Mouse (Mus musculus): ENCODE results near the gene Ctr9. TPM values are rescaled to one million over a fixed set of nuclear protein-coding genes. Genes with fewer than 3 reads are reported as not detected.

The Ctr9 gene
- total RNA-seq, 2 experiments from 2014 or later: 27.2 to 30.3 TPM

- no peak for DNase-seq (ENCODE audit: low spot score in 2 of 2)
Observed at GRCm38 (mm10) chr7:111085153-111085552, 56.4 kb downstream of the Ctr9 start.

DNA sequence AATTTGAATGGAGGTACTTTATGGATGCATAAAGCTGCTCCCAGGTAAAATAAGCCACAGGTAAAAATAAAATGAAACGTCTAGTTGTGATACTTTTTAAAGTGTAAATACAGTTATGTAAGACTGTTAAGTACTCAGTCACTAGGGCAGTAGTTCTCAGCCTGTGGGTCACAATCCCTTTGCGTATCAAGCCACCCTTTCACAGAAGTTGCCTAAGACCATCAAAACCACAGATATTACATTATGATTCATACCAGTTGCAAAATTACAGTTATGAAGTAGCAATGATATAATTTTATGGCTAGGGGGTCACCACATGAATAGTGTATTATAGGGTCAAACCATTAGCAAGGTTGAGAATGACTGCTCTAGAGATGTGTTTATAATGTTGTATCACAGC, 66.4 kb downstream of the Ctr9 start:
- no peak for DNase-seq (ENCODE audit: low spot score in 2 of 2)

DNA sequence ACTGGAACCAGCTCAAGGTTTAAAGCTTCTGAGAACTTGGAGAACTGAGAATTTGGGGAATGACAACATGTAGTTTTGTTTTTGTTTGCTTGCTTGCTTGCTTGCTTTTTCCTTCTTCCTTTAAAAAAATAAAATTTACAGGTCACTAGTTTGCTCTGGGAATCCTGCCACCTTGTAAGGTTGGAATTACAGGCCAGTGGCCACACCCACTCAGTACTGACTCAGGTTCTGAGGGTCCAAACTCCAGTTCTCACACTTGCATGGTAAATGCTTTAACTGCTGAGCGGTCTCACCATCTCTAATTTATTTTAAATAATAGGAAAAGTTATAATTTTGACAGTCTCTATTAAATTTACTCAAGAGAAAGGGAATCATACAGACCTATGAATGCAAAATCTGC, 69.4 kb downstream of the Ctr9 start:
- DNase-seq (ENCODE audit: low spot score in 2 of 2): no peak

Other genes starting within 250 kb of the Ctr9 start
- gene Rnf141, start 184.5 kb upstream of the Ctr9 start, total RNA-seq (2021): 10 to 100 TPM; 22.0 to 22.6 TPM
- 10 to 100 TPM; 28.5 to 32.2 TPM for gene Lyve1, start 165.7 kb upstream of the Ctr9 start, total RNA-seq (2021)
- 1 to 10 TPM; 9.0 to 9.2 TPM for gene Mrvi1, start 46.5 kb upstream of the Ctr9 start, total RNA-seq (2021)
- gene Eif4g2, start 54.1 kb downstream of the Ctr9 start, total RNA-seq (2021): 100 to 1,000 TPM; 807 to 882 TPM